Mouse (Mus musculus) stomach, embryonic 15.5 days (tissue): ENCODE data around the gene Slmap. TPM values are rescaled to one million over a fixed set of nuclear protein-coding genes. Genes with fewer than 3 reads are reported as not detected.
A peak's percentile ranks its signal among the peaks of the same experiment; 100 is the strongest.
"Not testable (repeated sequence)": the region's sequence is repeated elsewhere in the genome, so short reads cannot be mapped to it uniquely, and the experiment has no call there.

Source experiments
- ATAC-seq: fragments of 200-750 bp; cut with Nextera tagmentation; 2 replicates; pipeline ENCODE4 v1.8.0; 2017; ENCODE audit warnings: low read depth, moderate number of reproducible peaks, moderate TSS enrichment; ENCODE audit not compliant: insufficient read depth, low FRiP score
- H3K27ac ChIP-seq: fragments of 300-500 bp; sonication (generic); 2 replicates; pipeline ENCODE4 v1.5.1; 2015; ENCODE audit warnings: mild to moderate bottlenecking, inconsistent platforms
- H3K27me3 ChIP-seq: fragments of 300-500 bp; sonication (generic); replicated peaks from 2 replicates; pipeline ENCODE4 v1.6.1; 2015; ENCODE audit warnings: inconsistent platforms
- H3K36me3 ChIP-seq: fragments of 300-500 bp; sonication (generic); 2 replicates; pipeline ENCODE4 v1.6.1; 2015; ENCODE audit warnings: inconsistent platforms
- H3K4me1 ChIP-seq: fragments of 300-500 bp; sonication (generic); 2 replicates; pipeline ENCODE4 v1.6.1; 2015; ENCODE audit warnings: inconsistent platforms
- H3K4me2 ChIP-seq: fragments of 300-500 bp; sonication (generic); 2 replicates; pipeline ENCODE4 v1.6.1; 2015; ENCODE audit warnings: mild to moderate bottlenecking, inconsistent platforms
- H3K4me3 ChIP-seq: fragments of 300-500 bp; sonication (generic); replicated peaks from 2 replicates; pipeline ENCODE4 v1.5.1; 2015; ENCODE audit warnings: inconsistent platforms
- H3K9ac ChIP-seq: fragments of 300-500 bp; sonication (generic); 2 replicates; pipeline ENCODE4 v1.6.1; 2015; ENCODE audit warnings: inconsistent platforms
- H3K9me3 ChIP-seq: fragments of 300-500 bp; sonication (generic); 2 replicates; pipeline ENCODE4 v1.6.1; 2016; ENCODE audit warnings: inconsistent platforms
- WGBS: fragments of 180-500 bp; shearing (Covaris S2); methylation state at CpG from one replicate; pipeline ENCODE4 v1.1.7; 2015; 5-methylcytosine and 5-hydroxymethylcytosine counted together
- polyA plus RNA-seq: library from polyadenylated mRNA; unstranded; fragments of >200 nt; fragmentation: Nextera tagmentation; extraction: Ambion mirVana; gene quantifications from 2 replicates; pipeline ENCODE4 v1.2.1, GENCODE M21; 2015

The Slmap gene
- polyA plus RNA-seq, 1 experiment from 2014 or later = 48.3 TPM

- no peak overlapping the region for H3K27ac ChIP-seq
- ATAC-seq = no peak
- H3K4me3 ChIP-seq = no peak overlapping the region
- peak overlapping the region; percentile 27 for H3K4me2 ChIP-seq
- no peaks in the 10 kb centered on the region for H3K9me3 ChIP-seq
- no peaks in the 10 kb centered on the region for H3K27me3 ChIP-seq
- WGBS = 67% methylated on average over 7 of the region's 7 CpGs
- H3K36me3 ChIP-seq = no peaks in the 10 kb centered on the region
- H3K4me1 ChIP-seq = peaks cover 16% of the 10 kb centered on the region
- H3K9ac ChIP-seq = no peak overlapping the region
Observed at GRCm38 (mm10) chr14:26530350-26530749, 4.4 kb downstream of the Slmap start.

DNA sequence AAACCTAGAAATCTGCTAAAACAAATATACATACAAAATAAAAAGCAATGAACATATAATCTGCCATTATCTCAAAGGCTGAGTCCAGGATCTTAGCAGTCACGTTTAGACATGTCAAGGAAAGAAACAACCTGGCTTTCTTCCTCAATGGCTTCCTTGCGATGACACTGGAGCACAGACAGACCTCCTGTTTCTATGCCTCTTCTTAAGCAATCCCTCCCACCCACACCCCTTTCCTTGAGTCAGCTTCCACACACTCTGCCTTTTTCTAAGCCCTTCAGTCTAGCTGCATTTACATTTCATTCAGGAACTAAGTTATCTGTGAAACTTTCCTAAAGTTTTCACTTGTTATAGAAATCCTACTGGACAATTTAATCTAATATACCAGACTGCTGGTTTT, 6.4 kb downstream of the Slmap start:
- 59% methylated on average over 2 of the region's 2 CpGs for WGBS
- Histone ChIP-seq H3K27ac (no peak overlapping the region), H3K9ac (no peak overlapping the region), H3K4me3 (no peak overlapping the region), H3K36me3 (no peaks in the 10 kb centered on the region), H3K4me2 (no peak overlapping the region), H3K4me1 (peaks cover 16% of the 10 kb centered on the region), H3K27me3 (no peaks in the 10 kb centered on the region), H3K9me3 (no peaks in the 10 kb centered on the region)
- ATAC-seq = no peak

DNA sequence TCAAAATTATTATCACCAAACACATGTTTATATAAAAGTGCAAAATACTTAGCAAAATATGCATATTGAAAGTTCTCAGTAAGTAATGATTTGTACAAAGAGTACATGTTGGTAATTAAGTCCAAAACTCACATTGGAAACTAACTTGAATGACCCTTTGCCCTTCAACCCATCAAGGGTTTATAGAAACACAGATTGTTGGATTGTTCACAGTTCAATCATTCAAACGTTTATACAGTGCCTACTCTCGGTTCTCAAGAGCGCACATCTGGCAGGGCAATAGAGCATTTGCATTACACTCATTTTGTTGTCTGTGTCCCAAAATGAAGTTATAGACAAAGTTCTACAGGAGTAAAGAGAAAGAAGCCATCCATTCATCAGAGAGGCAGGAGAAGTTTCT, 8.8 kb downstream of the Slmap start:
- 37% methylated on average over 3 of the region's 3 CpGs for WGBS
- no peaks in the 10 kb centered on the region for H3K27me3 ChIP-seq
- ATAC-seq = no peak
- no peaks in the 10 kb centered on the region for H3K36me3 ChIP-seq
- H3K4me2 ChIP-seq = no peak overlapping the region
- no peaks in the 10 kb centered on the region for H3K9me3 ChIP-seq
- H3K4me3 ChIP-seq = no peak overlapping the region
- peaks cover 8% of the 10 kb centered on the region; the same call in 1 of the 2 replicates for H3K4me1 ChIP-seq
- H3K27ac ChIP-seq = no peak overlapping the region
- H3K9ac ChIP-seq = no peak overlapping the region

GRCm38 (mm10) chr14:26523082-26523481, 11.6 kb downstream of the Slmap start:
- ATAC-seq = no peak
- H3K27ac ChIP-seq = no peak overlapping the region
- no peaks in the 10 kb centered on the region for H3K36me3 ChIP-seq
- H3K9ac ChIP-seq = no peak overlapping the region
- H3K9me3 ChIP-seq = no peaks in the 10 kb centered on the region
- 60% methylated on average over 2 of the region's 2 CpGs for WGBS
- H3K4me1 ChIP-seq = 0 out of 2 replicates have a peak, but pooled peaks cover 3% of the 10 kb centered on the region
- H3K27me3 ChIP-seq = no peaks in the 10 kb centered on the region
- no peak overlapping the region for H3K4me2 ChIP-seq
- no peak overlapping the region for H3K4me3 ChIP-seq

GRCm38 (mm10) chr14:26519831-26520230, 14.9 kb downstream of the Slmap start:
- Histone ChIP-seq H3K9me3 (no peaks in the 10 kb centered on the region), H3K4me2 (no peak overlapping the region), H3K36me3 (no peaks in the 10 kb centered on the region), H3K9ac (no peak overlapping the region), H3K27me3 (no peaks in the 10 kb centered on the region), H3K4me1 (0 out of 2 replicates have a peak, but pooled peaks cover 3% of the 10 kb centered on the region), H3K27ac (no peak overlapping the region), H3K4me3 (no peak overlapping the region)
- WGBS = 88% methylated on average over 4 of the region's 4 CpGs
- ATAC-seq = no peak

DNA sequence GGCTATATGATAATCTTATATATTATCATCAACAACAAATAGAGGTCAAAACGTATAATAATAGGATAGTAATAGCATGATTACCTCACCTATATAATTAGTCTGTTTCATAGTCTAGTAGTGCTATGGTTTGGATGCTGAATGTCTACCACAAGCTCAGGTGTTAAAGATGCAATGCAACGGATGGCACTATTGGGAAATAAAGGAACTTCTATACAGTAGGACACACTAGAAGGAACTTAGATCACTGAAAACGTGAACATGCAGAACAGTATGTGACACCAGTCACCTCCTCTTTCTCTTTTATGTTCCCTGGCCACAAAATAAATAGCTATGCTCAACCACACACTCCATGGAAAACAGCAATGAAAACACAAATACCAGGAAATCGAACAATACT, 16.9 kb downstream of the Slmap start:
- no peak overlapping the region for H3K9ac ChIP-seq
- ATAC-seq = no peak
- WGBS = 84% methylated on average over 4 of the region's 4 CpGs
- 0 out of 2 replicates have a peak, but pooled peaks cover under 1% of the 10 kb centered on the region for H3K4me1 ChIP-seq
- no peak overlapping the region for H3K27ac ChIP-seq
- no peaks in the 10 kb centered on the region for H3K9me3 ChIP-seq
- no peak overlapping the region for H3K4me3 ChIP-seq
- no peaks in the 10 kb centered on the region for H3K36me3 ChIP-seq
- no peaks in the 10 kb centered on the region for H3K27me3 ChIP-seq
- no peak overlapping the region for H3K4me2 ChIP-seq

GRCm38 (mm10) chr14:26516232-26516631, 18.5 kb downstream of the Slmap start:
- 59% methylated on average over 2 of the region's 2 CpGs for WGBS
- H3K4me1 ChIP-seq, H3K27ac ChIP-seq, H3K4me2 ChIP-seq, H3K9ac ChIP-seq, H3K27me3 ChIP-seq, ATAC-seq, H3K4me3 ChIP-seq, H3K36me3 ChIP-seq, H3K9me3 ChIP-seq: not testable (repeated sequence)

- no peak for ATAC-seq
- Histone ChIP-seq H3K9me3 (no peaks in the 10 kb centered on the region), H3K4me3 (no peak overlapping the region), H3K27me3 (no peaks in the 10 kb centered on the region), H3K9ac (no peak overlapping the region), H3K36me3 (no peaks in the 10 kb centered on the region), H3K4me2 (no peak overlapping the region), H3K4me1 (no peaks in the 10 kb centered on the region), H3K27ac (no peak overlapping the region)
- WGBS = 41% methylated on average over 9 of the region's 9 CpGs
Observed at GRCm38 (mm10) chr14:26515802-26516201, 18.9 kb downstream of the Slmap start.

DNA sequence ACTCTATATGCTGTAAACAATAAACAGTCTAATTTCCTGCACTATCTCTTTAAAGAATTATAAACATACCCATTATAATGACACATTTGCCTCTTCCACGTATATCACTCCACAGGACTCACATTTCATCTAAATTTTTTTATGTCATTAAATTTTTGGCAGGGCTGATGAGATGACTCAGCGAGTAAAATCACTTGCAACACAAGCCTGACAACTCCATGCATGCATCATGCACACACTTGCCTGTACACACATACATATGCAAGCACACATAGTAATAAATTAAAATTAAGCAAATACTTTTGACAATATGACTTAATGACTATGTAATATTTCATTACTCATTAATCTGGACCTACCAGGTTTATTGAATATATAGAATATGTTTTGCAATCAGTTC, 24.2 kb downstream of the Slmap start:
- Histone ChIP-seq H3K4me2 (no peak overlapping the region), H3K27ac (no peak overlapping the region), H3K4me3 (no peak overlapping the region), H3K36me3 (no peaks in the 10 kb centered on the region), H3K27me3 (no peaks in the 10 kb centered on the region), H3K4me1 (peaks cover 5% of the 10 kb centered on the region; the same call in 1 of the 2 replicates), H3K9ac (no peak overlapping the region), H3K9me3 (no peaks in the 10 kb centered on the region)
- no peak for ATAC-seq
- 70% methylated on average over 2 of the region's 2 CpGs for WGBS

DNA sequence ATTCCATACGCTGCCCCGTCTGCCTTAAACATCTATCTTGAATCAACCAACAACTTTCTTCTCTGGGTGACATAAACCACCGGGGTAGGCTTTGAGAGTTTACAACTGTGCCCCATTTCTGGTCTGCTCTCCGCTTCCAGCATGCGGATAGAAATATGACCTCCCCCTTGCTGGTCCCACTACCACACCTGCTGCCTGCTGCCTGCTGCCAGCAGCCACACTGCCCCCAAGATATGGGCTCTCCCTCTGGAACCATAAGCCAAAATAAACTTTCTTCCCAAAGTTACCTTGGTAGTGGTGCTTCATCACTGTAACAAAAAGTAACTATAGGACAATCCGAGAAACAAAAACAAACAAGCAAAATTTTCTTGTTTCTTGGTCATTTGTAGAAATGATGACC, 26.6 kb downstream of the Slmap start:
- WGBS = 75% methylated on average over 6 of the region's 6 CpGs
- no peak for ATAC-seq
- Histone ChIP-seq H3K9me3 (no peaks in the 10 kb centered on the region), H3K27ac (peak overlapping the region; percentile 65; the same call in 1 of the 2 replicates), H3K4me1 (peaks cover 5% of the 10 kb centered on the region; the same call in 1 of the 2 replicates), H3K36me3 (no peaks in the 10 kb centered on the region), H3K4me2 (no peak overlapping the region), H3K27me3 (no peaks in the 10 kb centered on the region), H3K9ac (no peak overlapping the region), H3K4me3 (no peak overlapping the region)

GRCm38 (mm10) chr14:26507361-26507760, 27.4 kb downstream of the Slmap start:
- Histone ChIP-seq H3K36me3 (no peaks in the 10 kb centered on the region), H3K4me3 (no peak overlapping the region), H3K4me2 (no peak overlapping the region), H3K9me3 (no peaks in the 10 kb centered on the region), H3K4me1 (peaks cover 5% of the 10 kb centered on the region; the same call in 1 of the 2 replicates), H3K27me3 (no peaks in the 10 kb centered on the region), H3K27ac (peak overlapping the region; percentile 65; the same call in 1 of the 2 replicates), H3K9ac (no peak overlapping the region)
- no peak for ATAC-seq
- WGBS = 62% methylated on average over 4 of the region's 4 CpGs

DNA sequence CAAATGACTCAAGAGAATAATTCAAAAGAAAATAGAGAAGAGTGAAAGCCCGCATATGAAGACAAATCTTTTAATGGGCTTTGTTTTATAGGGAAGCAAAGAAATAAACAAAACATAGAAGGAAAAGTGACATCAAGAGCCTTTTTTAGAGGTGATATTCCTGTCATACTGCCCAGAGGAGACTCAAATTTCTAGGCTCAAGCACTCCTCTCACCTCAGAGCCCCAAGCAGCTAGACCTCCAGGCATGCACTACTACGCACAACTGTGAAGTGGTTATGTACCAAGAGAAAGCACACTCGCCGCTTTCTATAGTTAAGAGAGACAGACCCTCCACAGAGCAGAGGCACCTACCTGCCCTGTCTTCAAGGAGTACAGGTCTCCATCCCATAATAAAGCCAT, 30.2 kb downstream of the Slmap start:
- WGBS = 95% methylated on average over 4 of the region's 4 CpGs
- no peaks in the 10 kb centered on the region for H3K36me3 ChIP-seq
- no peak overlapping the region for H3K4me2 ChIP-seq
- no peak overlapping the region for H3K27ac ChIP-seq
- H3K9me3 ChIP-seq = no peaks in the 10 kb centered on the region
- ATAC-seq = no peak
- H3K4me1 ChIP-seq = peaks cover 5% of the 10 kb centered on the region; the same call in 1 of the 2 replicates
- no peak overlapping the region for H3K9ac ChIP-seq
- H3K27me3 ChIP-seq = no peaks in the 10 kb centered on the region
- H3K4me3 ChIP-seq = no peak overlapping the region
